Mouse (Mus musculus): ENCODE results near the gene Ipo11. TPM values are rescaled to one million over a fixed set of nuclear protein-coding genes. Genes with fewer than 3 reads are reported as not detected.

Ipo11 gene
- polyA plus RNA-seq (2015; fragmentation: Nextera tagmentation; extraction: Ambion mirVana) = 63.1 and 66.4 TPM in 2 replicates

DNA sequence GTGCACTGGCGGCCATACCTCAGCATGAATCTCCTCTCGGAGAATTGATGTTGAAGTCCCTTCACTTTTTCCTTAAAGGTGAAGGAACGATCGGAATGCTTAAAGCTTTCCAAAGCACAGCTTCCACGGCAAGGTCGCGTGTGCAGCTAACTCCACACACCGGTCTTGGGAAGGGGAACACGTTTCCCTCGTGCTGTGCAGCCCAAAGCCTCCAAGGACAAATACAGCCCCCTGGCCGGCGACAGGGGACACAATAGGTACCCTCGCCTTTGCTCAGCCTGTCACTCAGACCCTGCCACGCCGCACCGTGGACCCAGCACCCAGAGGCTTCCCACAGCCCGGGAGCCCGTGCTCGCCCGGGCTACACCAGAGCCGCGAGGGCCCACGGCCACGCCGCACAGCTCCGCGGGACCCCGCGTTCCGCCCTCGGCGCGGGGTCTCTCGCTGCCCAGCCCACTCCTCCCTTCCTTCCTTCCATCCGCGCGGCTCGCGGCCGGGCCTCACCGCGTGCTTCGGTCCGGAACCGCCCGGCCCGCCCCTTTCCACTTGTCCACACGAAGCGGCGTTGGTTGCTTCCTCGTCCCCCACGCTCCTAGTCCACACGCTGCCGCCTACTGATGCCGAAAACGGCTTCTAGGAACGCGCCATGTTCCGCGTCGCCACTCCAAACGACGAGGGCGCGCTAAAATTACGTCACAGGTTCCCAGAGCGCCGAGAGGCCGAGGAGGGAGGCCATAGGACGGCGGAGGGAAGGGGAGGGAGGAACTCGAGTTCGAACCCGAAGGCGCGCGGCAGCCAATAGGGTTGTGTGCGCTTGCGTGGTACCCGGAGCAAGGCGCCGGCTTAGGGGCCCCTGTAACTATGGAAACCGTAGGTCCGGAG is at the start of gene Ipo11:
TSS of gene Ipo11 (minus strand) at position 703 of the 882 bp plus-strand sequence.
- peak within 1 kb of the TSS; percentile 84 for H3K4me2 ChIP-seq
- H3K27ac ChIP-seq (replicated peaks) = peak within 1 kb of the TSS; percentile 89
- peak within 1 kb of the TSS; percentile 89 for H3K4me3 ChIP-seq
- ATAC-seq (ENCODE audit: extremely low read depth, insufficient number of reproducible peaks, low FRiP score, low TSS enrichment) = peak; percentile 89
- peaks cover 21% of the 10 kb centered on the region for H3K4me1 ChIP-seq
- H3K27me3 ChIP-seq (replicated peaks) = no peaks in the 10 kb centered on the region
- no peaks in the 10 kb centered on the region; the same call in 1 of the 2 replicates for H3K9me3 ChIP-seq
- no peaks in the 10 kb centered on the region for H3K36me3 ChIP-seq
- WGBS = under 1% methylated on average over 84 of the region's 84 CpGs
- H3K9ac ChIP-seq = peak within 1 kb of the TSS; percentile 94

DNA sequence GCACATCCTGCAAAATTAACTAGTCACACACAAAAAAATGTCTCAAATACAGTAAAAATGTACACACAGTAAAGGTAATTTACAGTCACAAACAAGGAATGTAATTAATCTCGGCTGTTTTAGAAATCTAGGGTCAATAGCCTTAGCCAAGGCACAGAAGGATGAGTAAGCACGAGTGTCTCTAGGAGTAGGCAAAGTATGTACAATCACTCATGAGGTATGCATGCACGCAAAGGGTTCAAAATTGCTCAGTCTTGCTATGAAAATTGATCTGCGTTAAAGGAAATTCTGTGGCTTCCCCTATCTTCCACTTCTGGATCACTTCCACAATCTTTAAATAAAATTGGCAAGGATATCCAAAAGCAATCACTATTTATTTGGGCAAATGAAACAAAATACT is 24.7 kb upstream of the Ipo11 start:
- H3K36me3 ChIP-seq = peaks cover 65% of the 10 kb centered on the region
- H3K4me3 ChIP-seq = no peak overlapping the region
- H3K27ac ChIP-seq (replicated peaks) = no peak overlapping the region
- no peak overlapping the region for H3K4me2 ChIP-seq
- H3K4me1 ChIP-seq = peaks cover 2% of the 10 kb centered on the region; the same call in 1 of the 2 replicates
- 89% methylated on average over 4 of the region's 4 CpGs for WGBS
- H3K9me3 ChIP-seq = no peaks in the 10 kb centered on the region
- H3K9ac ChIP-seq = no peak overlapping the region
- ATAC-seq (ENCODE audit: extremely low read depth, insufficient number of reproducible peaks, low FRiP score, low TSS enrichment) = no peak
- H3K27me3 ChIP-seq (replicated peaks) = no peaks in the 10 kb centered on the region

DNA sequence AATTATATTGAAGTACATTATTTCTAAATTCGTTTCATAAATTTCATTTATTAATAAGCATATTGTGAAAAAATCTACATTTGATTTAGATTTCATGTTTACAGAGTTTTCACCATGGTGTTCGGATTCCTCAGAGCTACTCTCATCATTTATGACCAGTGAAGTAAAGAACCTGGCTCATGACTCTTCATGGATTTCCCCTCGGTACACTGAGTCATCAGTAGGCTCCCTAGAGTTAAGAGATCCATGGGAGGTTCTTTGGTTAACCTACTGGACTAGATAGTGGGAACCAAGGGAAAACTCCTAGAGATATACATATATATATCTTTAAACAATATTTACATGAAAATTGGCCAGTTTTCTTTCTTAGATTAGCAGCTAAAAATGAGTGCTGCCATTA is 23.8 kb upstream of the Ipo11 start:
- H3K4me1 ChIP-seq = no peaks in the 10 kb centered on the region
- H3K9ac ChIP-seq = no peak overlapping the region
- 82% methylated on average over 3 of the region's 3 CpGs for WGBS
- H3K27ac ChIP-seq (replicated peaks) = no peak overlapping the region
- no peak for ATAC-seq (ENCODE audit: extremely low read depth, insufficient number of reproducible peaks, low FRiP score, low TSS enrichment)
- H3K36me3 ChIP-seq = peaks cover 71% of the 10 kb centered on the region
- H3K4me3 ChIP-seq = no peak overlapping the region
- H3K9me3 ChIP-seq = no peaks in the 10 kb centered on the region
- no peak overlapping the region for H3K4me2 ChIP-seq
- H3K27me3 ChIP-seq (replicated peaks) = no peaks in the 10 kb centered on the region

DNA sequence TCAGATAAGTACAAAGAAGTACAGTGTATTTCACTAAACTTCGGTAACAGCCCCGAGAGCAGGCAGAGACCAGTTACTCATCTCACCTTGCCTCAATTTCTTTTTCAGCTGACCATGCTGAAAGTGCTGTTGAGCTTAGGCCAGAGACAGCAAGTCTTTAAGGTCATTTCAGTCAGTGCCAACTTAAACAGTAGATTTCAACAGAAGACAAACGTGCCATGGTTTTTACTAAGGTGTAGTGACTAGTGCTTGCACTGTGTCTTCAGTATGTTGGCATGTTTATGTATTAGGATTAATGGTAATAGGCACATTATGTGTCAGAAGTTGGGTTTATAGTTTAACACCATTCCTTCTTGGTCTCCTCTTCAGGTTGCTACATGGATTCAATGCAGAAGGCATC is 21.5 kb upstream of the Ipo11 start:
- 86% methylated on average over 3 of the region's 3 CpGs for whole genome bisulfite sequencing
- Histone ChIP-seq H3K27ac (replicated peaks) (no peak overlapping the region), H3K9me3 (no peaks in the 10 kb centered on the region), H3K9ac (no peak overlapping the region), H3K4me3 (no peak overlapping the region), H3K36me3 (peaks cover 74% of the 10 kb centered on the region), H3K4me2 (no peak overlapping the region), H3K27me3 (replicated peaks) (no peaks in the 10 kb centered on the region), H3K4me1 (peaks cover 8% of the 10 kb centered on the region)
- no peak for ATAC-seq (ENCODE audit: extremely low read depth, insufficient number of reproducible peaks, low FRiP score, low TSS enrichment)

DNA sequence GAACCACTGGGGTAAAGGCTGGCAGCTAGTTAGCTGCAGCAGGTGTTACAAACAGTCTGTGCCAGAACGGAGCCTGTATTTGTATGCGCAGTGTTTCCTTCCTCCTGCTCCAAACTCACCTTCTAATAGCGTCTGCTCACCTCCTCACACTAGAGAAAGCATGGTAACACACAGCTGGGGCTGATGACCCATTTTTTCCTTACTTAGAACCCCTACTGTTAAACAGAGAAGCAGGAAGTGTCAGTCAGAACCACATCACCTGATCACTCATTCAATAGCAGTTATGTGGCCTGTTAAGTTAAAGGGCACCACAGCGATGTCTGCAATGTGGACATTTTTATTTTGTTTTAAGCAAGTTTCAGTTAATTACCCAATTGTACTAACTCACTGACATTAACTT is 20.8 kb upstream of the Ipo11 start:
- H3K36me3 ChIP-seq = peaks cover 74% of the 10 kb centered on the region

DNA sequence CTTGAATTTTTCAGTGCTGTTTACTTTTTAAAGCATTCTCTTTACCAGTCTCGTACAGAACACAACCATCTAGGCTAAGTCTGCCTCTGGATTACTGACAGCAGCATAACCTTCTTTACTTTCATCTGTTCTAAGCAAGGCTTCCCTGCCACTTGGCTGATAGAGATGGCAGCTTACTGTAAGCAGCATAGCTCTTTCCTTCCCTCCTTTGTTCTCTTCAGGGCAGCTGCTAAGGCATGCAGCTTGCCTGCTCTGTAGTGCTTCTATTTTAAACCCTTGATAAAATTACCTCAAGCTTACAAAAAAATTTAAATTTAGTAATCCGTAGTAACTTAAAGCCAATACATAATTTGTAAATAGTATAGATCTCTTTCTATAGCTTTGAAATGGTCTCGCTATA is 18.1 kb upstream of the Ipo11 start:
- WGBS = 69% methylated on average over 3 of the region's 3 CpGs
- H3K27me3 ChIP-seq (replicated peaks) = no peaks in the 10 kb centered on the region
- H3K4me2 ChIP-seq = no peak overlapping the region
- H3K27ac ChIP-seq (replicated peaks) = peak overlapping the region; percentile 83
- peak overlapping the region; percentile 59; the same call in 1 of the 2 replicates for H3K9ac ChIP-seq
- H3K4me3 ChIP-seq = no peak overlapping the region
- no peak for ATAC-seq (ENCODE audit: extremely low read depth, insufficient number of reproducible peaks, low FRiP score, low TSS enrichment)
- H3K36me3 ChIP-seq = peaks cover 79% of the 10 kb centered on the region
- peaks cover 8% of the 10 kb centered on the region for H3K4me1 ChIP-seq
- H3K9me3 ChIP-seq = no peaks in the 10 kb centered on the region

More for the DNA sequence above, 20.8 kb upstream of the Ipo11 start:
- WGBS = 81% methylated on average over 4 of the region's 4 CpGs
- no peak overlapping the region for H3K9ac ChIP-seq
- no peaks in the 10 kb centered on the region for H3K27me3 ChIP-seq (replicated peaks)
- no peak overlapping the region for H3K4me2 ChIP-seq
- no peaks in the 10 kb centered on the region for H3K9me3 ChIP-seq
- no peak overlapping the region for H3K27ac ChIP-seq (replicated peaks)
- ATAC-seq (ENCODE audit: extremely low read depth, insufficient number of reproducible peaks, low FRiP score, low TSS enrichment) = no peak
- H3K4me3 ChIP-seq = no peak overlapping the region
- peaks cover 8% of the 10 kb centered on the region for H3K4me1 ChIP-seq

DNA sequence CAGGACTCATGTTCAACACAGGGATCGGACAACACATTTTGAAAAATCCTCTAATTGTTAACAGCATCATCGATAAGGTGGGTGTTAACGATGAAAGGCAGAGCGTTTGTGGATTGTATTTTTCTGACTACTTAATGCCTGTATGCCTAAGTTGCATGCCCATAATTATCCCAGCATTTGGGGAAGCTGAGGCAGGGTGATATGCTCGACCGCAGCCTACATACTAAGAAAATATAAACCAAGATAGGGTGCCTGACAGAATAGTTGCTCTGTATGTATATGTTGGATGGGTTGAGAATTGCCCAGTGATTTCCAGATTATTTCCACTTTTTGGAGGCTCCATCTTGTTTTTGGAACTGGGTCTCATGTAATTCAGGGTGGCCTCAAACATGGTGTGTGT is 10.8 kb upstream of the Ipo11 start:
- ATAC-seq (ENCODE audit: extremely low read depth, insufficient number of reproducible peaks, low FRiP score, low TSS enrichment) = no peak
- 4% methylated on average over 6 of the region's 6 CpGs for WGBS
- H3K27ac ChIP-seq (replicated peaks) = peak overlapping the region; percentile 86; the same call in 1 of the 2 replicates

DNA sequence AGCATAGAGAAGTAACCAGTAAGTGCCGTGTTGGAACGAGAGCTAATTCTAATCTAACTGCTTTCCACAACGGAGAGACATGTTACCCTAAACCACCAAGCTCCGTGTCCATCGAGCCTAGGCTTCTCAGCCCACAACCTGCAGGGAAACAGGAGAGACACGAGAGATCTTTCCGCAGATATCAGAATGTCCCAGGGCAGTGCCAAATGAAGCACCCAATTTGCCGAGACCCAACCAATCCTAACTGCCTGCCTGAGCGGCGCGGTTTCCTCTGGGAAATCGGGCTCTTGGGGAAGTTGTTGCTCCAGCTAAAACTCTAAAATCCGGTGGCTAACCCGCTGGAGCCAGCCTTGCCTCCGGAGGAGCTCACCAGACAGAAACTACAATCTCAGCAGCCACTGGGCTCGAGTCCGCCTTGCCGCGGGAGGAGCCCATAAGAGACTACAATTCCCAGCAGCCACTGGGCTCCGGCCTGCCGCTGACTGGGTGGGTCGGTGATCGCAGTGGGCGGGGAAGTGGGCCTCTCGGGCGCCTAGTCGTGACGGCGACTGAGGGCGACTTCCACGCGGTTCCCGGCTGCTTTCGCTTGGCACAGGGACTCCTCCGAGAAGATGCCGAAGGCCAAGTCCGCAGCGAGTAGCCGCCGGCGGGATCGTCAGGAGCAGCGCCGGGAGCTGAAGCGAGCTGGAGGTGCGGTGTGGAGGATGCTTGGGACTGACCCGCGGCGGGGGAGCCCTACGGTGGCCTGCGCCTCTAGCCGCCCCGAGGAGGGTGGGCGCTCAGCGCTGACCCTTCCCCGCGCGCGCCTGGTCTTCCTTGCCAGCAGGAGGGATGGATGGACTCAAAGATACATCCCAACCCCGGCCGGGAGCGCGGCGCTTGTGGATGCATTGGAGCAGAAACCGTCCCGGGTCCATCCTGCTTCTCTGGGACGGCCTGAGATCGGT is 10.1 kb upstream of the Ipo11 start, which contains the start of gene Dimt1:
TSS of gene Dimt1 (plus strand) at position 534 of the 947 bp plus-strand sequence.
- peak within 1 kb of the TSS; percentile 86 for H3K27ac ChIP-seq (replicated peaks)
- no peaks in the 10 kb centered on the region for H3K9me3 ChIP-seq
- peaks cover 29% of the 10 kb centered on the region for H3K36me3 ChIP-seq
- H3K9ac ChIP-seq = peak within 1 kb of the TSS; percentile 91
- H3K4me3 ChIP-seq = peak within 1 kb of the TSS; percentile 82
- peak within 1 kb of the TSS; percentile 80 for H3K4me2 ChIP-seq
- H3K4me1 ChIP-seq = peaks cover 17% of the 10 kb centered on the region
- under 1% methylated on average over 68 of the region's 68 CpGs for WGBS
- H3K27me3 ChIP-seq (replicated peaks) = no peaks in the 10 kb centered on the region
- ATAC-seq (ENCODE audit: extremely low read depth, insufficient number of reproducible peaks, low FRiP score, low TSS enrichment) = peak; percentile 97

More for the DNA sequence above, 10.8 kb upstream of the Ipo11 start:
- peaks cover 37% of the 10 kb centered on the region for H3K36me3 ChIP-seq
- H3K4me1 ChIP-seq = peaks cover 17% of the 10 kb centered on the region
- H3K4me3 ChIP-seq = peak overlapping the region; percentile 82
- no peaks in the 10 kb centered on the region for H3K9me3 ChIP-seq
- H3K27me3 ChIP-seq (replicated peaks) = no peaks in the 10 kb centered on the region
- H3K9ac ChIP-seq = peak overlapping the region; percentile 91
- peak overlapping the region; percentile 80 for H3K4me2 ChIP-seq

DNA sequence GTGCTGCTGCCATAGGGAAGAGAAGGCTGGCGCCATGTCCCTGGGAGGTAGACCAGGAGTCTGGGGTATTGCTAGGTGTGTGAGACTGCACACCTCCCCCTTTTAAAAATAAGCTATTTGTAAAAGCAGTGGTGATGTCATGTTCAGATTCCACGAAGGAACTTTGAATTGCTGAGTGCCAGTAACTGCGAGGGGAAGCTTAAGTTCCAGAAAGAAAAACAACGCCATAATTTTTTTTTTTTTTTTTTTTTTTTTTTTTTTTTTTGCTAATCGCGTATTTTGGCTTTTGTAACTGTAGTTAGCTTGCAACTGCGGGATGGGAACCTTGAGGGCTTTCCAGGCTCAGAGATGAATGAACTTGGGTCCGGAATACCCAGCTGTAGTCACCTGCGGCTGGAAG is 8.8 kb upstream of the Ipo11 start:
- no peak for ATAC-seq (ENCODE audit: extremely low read depth, insufficient number of reproducible peaks, low FRiP score, low TSS enrichment)
- Histone ChIP-seq H3K9me3 (no peaks in the 10 kb centered on the region; the same call in 1 of the 2 replicates), H3K9ac (no peak overlapping the region), H3K27ac (replicated peaks) (no peak overlapping the region), H3K36me3 (peaks cover 16% of the 10 kb centered on the region), H3K27me3 (replicated peaks) (no peaks in the 10 kb centered on the region), H3K4me3 (no peak overlapping the region), H3K4me2 (no peak overlapping the region), H3K4me1 (peaks cover 17% of the 10 kb centered on the region)
- WGBS = 83% methylated on average over 9 of the region's 9 CpGs

DNA sequence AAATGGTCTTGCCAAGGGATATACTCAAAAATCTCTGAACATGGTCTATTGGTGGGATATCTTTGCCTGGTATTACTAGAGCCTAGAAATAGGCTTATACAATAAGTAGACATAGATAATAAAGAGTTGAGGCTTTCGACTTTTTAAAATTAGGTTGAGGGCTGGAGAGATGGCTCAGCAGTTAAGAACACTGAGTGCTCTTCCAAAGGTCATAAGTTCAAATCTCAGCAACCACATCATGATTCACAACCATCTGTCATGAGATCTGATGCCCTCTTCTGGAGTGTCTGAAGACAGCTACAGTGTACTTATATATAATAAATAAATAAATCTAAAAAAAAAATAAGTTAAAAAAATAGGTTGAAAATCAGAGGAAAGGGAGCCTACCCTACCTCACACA is 6.0 kb upstream of the Ipo11 start:
- Histone ChIP-seq H3K4me2 (no peak overlapping the region), H3K27ac (replicated peaks) (no peak overlapping the region), H3K9me3 (no peaks in the 10 kb centered on the region; the same call in 1 of the 2 replicates), H3K4me1 (peaks cover 3% of the 10 kb centered on the region), H3K27me3 (replicated peaks) (no peaks in the 10 kb centered on the region), H3K9ac (no peak overlapping the region), H3K4me3 (no peak overlapping the region), H3K36me3 (no peaks in the 10 kb centered on the region)
- WGBS = 76% methylated on average over 1 of the region's 1 CpGs
- no peak for ATAC-seq (ENCODE audit: extremely low read depth, insufficient number of reproducible peaks, low FRiP score, low TSS enrichment)
